Mouse (Mus musculus) heart, adult 2 months (tissue): ENCODE measurements at regions not wholly inside any gene's neighbourhood (a gene's known extent, or its start where the extent isn't known, plus 50 kb on each side); places are given as distances from the start of the nearest gene placed in this dataset.
A peak's percentile ranks its signal among the peaks of the same experiment; 100 is the strongest.

ENCODE experiments used
- DNase-seq, 2 experiments: peaks; one replicate each; pipeline ENCODE4 v3.0.0; 2021
- H3K27ac ChIP-seq: fragments of 200-600 bp; 2 replicates; pipeline ENCODE4 v1.8.1; 2022
- H3K27me3 ChIP-seq: fragments of 200-500 bp; 2 replicates; pipeline ENCODE4 v1.6.1; 2012; ENCODE audit warnings: mild to moderate bottlenecking, low read length, inconsistent platforms, mixed read lengths; ENCODE audit not compliant: control insufficient read depth, insufficient read depth
- H3K36me3 ChIP-seq: fragments of 200-500 bp; 2 replicates; pipeline ENCODE4 v1.6.1; 2012; ENCODE audit warnings: low read length, inconsistent platforms; ENCODE audit not compliant: control insufficient read depth, insufficient read depth
- H3K4me1 ChIP-seq: fragments of 200-500 bp; 2 replicates; pipeline ENCODE4 v1.6.1; 2011; ENCODE audit warnings: low read length; ENCODE audit not compliant: control insufficient read depth, insufficient read depth
- H3K4me3 ChIP-seq: fragments of 200-600 bp; 2 replicates; pipeline ENCODE4 v1.8.1; 2022
- H3K79me2 ChIP-seq: fragments of 200-500 bp; replicated peaks from 2 replicates; pipeline ENCODE4 v1.6.1; 2012; ENCODE audit warnings: mild to moderate bottlenecking, inconsistent platforms, low read length, moderate library complexity, mixed read lengths; ENCODE audit not compliant: control insufficient read depth, insufficient read depth
- H3K9ac ChIP-seq: fragments of 200-500 bp; 2 replicates; pipeline ENCODE4 v1.6.1; 2012; ENCODE audit warnings: low read depth, mild to moderate bottlenecking, control low read depth, inconsistent platforms, low read length, mixed read lengths
- CTCF ChIP-seq: fragments of 200-600 bp; IDR thresholded peaks from 2 replicates; pipeline ENCODE4 v1.8.1; 2022; ENCODE audit warnings: antibody characterized with exemption, mild to moderate bottlenecking, moderate library complexity
- EP300 ChIP-seq: fragments of 200-500 bp; IDR thresholded peaks from 2 replicates; pipeline ENCODE4 v1.6.1; 2011; ENCODE audit warnings: low read depth, low read length, control low read depth; ENCODE audit not compliant: insufficient read depth
- POLR2A ChIP-seq: fragments of 200-500 bp; IDR thresholded peaks from 2 replicates; pipeline ENCODE4 v1.6.1; 2011; ENCODE audit warnings: mild to moderate bottlenecking, low read depth, low read length, control low read depth; ENCODE audit not compliant: insufficient read depth
- WGBS: fragments of 180-500 bp; shearing (Covaris S2); methylation state at CpG from one replicate; pipeline ENCODE4 v1.1.7; 2018; 5-methylcytosine and 5-hydroxymethylcytosine counted together
- intact Hi-C: fragments of 180-260 bp; cut with DNase I; formaldehyde crosslinking; loops from one replicate; pipeline ENCODE4 v1.15.1; 2025

DNA sequence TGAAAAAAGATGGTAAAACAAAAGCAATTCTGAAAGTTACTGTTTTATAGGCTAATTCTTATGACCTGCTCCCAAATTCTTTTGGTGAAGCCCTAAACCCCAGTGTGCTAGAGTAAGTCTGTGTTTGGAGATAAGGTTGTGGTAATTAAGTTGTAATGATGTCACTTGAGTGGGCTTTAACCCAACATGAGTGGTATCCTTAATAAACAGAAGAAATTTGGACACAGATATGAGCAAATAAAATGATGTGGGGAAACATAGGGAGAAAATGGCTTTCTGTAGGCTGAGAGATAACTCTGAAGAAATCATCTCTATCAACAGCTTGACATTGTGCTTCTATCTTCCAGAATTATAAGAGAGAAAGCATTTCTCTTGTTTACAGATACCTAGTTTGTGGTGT is 117.1 kb upstream of the Acsl4 start:
- no peaks in the 10 kb centered on the region for H3K4me1 ChIP-seq
- H3K36me3 ChIP-seq: no peaks in the 10 kb centered on the region
- TF ChIP-seq EP300 (no peak), POLR2A (no peak), CTCF (no peak)
- no peak for DNase-seq
- no peaks in the 10 kb centered on the region for H3K79me2 ChIP-seq
- intact Hi-C loops: no loop called here
- no peak overlapping the region for H3K9ac ChIP-seq
- no peak overlapping the region for H3K4me3 ChIP-seq
- no peak overlapping the region for H3K27ac ChIP-seq
- H3K27me3 ChIP-seq: no peaks in the 10 kb centered on the region

DNA sequence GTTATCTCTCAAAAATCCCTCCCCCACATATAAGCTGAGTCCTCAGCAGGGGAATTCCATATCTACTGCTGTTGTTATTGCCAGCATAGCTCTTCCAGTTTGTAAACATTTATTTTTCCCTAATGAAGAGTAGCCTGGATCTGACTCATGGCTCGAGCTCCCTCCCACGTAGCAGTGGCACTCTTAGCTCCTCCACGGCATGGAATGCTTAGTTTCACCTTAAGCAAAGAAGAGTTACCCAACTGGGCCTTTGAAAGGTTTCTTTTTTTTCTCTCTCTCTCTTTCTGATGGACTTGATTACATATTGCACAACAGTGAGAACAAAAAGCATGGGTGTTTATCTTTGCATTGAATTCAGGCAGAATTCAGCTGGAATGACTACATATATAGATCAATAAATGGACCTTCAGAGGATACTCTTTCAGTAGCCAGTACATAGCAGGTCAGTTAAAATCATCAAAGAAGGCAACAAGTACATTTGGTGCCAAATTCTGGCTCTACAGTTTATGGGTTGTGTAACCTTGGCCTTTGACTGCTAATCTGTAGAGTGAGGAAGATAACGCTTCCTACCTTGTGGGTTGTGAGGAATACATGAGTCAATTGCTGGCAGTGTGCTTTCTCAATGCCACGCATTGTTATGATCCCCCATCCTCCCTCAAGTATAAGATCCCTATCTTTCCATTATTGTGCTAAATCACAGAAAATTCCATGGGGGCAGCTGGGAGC is 126.2 kb upstream of the Acsl4 start:
- Histone ChIP-seq H3K27me3 (no peaks in the 10 kb centered on the region), H3K4me3 (no peak overlapping the region), H3K79me2 (no peaks in the 10 kb centered on the region), H3K36me3 (no peaks in the 10 kb centered on the region), H3K27ac (no peak overlapping the region), H3K4me1 (no peaks in the 10 kb centered on the region), H3K9ac (no peak overlapping the region)
- TF ChIP-seq EP300: no peak
- no peak for TF ChIP-seq CTCF
- no peak for TF ChIP-seq POLR2A
- DNase-seq: no peak
- 70% methylated on average over 5 of the region's 5 CpGs for WGBS
- intact Hi-C loops: no loop called here

GRCm38 (mm10) chrX:142517205-142517604 is 126.9 kb upstream of the Acsl4 start:
- Histone ChIP-seq H3K79me2 (no peaks in the 10 kb centered on the region), H3K27me3 (no peaks in the 10 kb centered on the region), H3K27ac (no peak overlapping the region), H3K4me1 (no peaks in the 10 kb centered on the region), H3K9ac (no peak overlapping the region), H3K4me3 (no peak overlapping the region), H3K36me3 (no peaks in the 10 kb centered on the region)
- WGBS: 80% methylated on average over 5 of the region's 5 CpGs
- no peak for DNase-seq
- TF ChIP-seq EP300 (no peak), CTCF (no peak), POLR2A (no peak)
- intact Hi-C loops: no loop called here

GRCm38 (mm10) chrX:142521063-142521462 is 130.7 kb upstream of the Acsl4 start:
- H3K27me3 ChIP-seq: no peaks in the 10 kb centered on the region
- no peak for TF ChIP-seq EP300
- no peak for TF ChIP-seq POLR2A
- no peak for TF ChIP-seq CTCF
- H3K79me2 ChIP-seq: no peaks in the 10 kb centered on the region
- H3K4me1 ChIP-seq: no peaks in the 10 kb centered on the region
- no peak overlapping the region for H3K27ac ChIP-seq
- WGBS: 69% methylated on average over 4 of the region's 4 CpGs
- intact Hi-C loops: no loop called here
- H3K36me3 ChIP-seq: no peaks in the 10 kb centered on the region
- H3K4me3 ChIP-seq: no peak overlapping the region
- H3K9ac ChIP-seq: no peak overlapping the region
- DNase-seq: no peak

GRCm38 (mm10) chrX:142526953-142527352 is 136.6 kb upstream of the Acsl4 start:
- TF ChIP-seq CTCF (peak; percentile 66), EP300 (no peak)
- no peak overlapping the region for H3K9ac ChIP-seq
- no peaks in the 10 kb centered on the region for H3K36me3 ChIP-seq
- H3K27me3 ChIP-seq: no peaks in the 10 kb centered on the region
- no peak for DNase-seq
- no peaks in the 10 kb centered on the region for H3K79me2 ChIP-seq
- H3K4me1 ChIP-seq: no peaks in the 10 kb centered on the region
- no peak overlapping the region for H3K27ac ChIP-seq
- H3K4me3 ChIP-seq: no peak overlapping the region
- WGBS: 22% methylated on average over 1 of the region's 1 CpGs
- intact Hi-C loops: loop anchor here (2.0 kb wide), 1 partner anchor 154 kb away; no protein-coding TSS in a partner anchor

- no peak overlapping the region for H3K4me3 ChIP-seq
- DNase-seq: no peak
- no peaks in the 10 kb centered on the region for H3K79me2 ChIP-seq
- no peaks in the 10 kb centered on the region for H3K4me1 ChIP-seq
- TF ChIP-seq CTCF (peak; percentile 26), EP300 (no peak)
- H3K27me3 ChIP-seq: no peaks in the 10 kb centered on the region
- intact Hi-C loops: no loop called here
- H3K9ac ChIP-seq: no peak overlapping the region
- 71% methylated on average over 7 of the region's 7 CpGs for WGBS
- H3K27ac ChIP-seq: no peak overlapping the region
- no peaks in the 10 kb centered on the region for H3K36me3 ChIP-seq
Measured at GRCm38 (mm10) chrX:142529892-142530291, 139.6 kb upstream of the Acsl4 start.

DNA sequence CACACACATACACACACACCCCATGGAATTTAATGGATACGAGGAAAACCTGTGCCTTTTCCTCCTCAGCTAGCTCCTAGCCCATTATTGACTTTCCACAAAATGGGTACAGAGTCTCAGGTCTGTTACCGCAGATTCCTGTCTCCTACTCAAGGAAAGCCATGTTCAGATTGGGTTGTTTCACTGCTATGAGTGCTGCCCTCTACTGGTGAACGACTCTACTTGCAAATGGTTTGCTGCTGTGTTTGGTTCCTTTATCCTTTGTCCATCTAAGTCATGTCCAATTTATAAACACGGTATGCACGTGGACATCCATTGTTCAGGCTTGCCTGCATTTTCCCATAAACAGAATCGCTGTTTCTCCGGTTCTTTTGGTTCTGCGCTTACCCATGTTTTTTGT is 144.4 kb upstream of the Acsl4 start:
- no peak overlapping the region for H3K27ac ChIP-seq
- no peak overlapping the region for H3K4me3 ChIP-seq
- 34% methylated on average over 8 of the region's 8 CpGs for WGBS
- peak; percentile 87 for TF ChIP-seq CTCF
- no peak for TF ChIP-seq EP300
- no peak overlapping the region for H3K9ac ChIP-seq
- no peaks in the 10 kb centered on the region for H3K79me2 ChIP-seq
- no peaks in the 10 kb centered on the region for H3K36me3 ChIP-seq
- DNase-seq: no peak
- intact Hi-C loops: loop anchor here (5.0 kb wide), 1 partner anchor 142 kb away; the partner anchor contains the start of gene Acsl4
- no peaks in the 10 kb centered on the region for H3K4me1 ChIP-seq
- no peaks in the 10 kb centered on the region for H3K27me3 ChIP-seq
